Mouse (Mus musculus): Measurements from ENCODE around the gene Tfpi.

GRCm38 (mm10) chr2:84386563-84387393 lies 89.8 kb downstream of the Tfpi start:
- TF ChIP-seq CTCF (IDR thresholded peaks at IDR 0.05; ENCODE audit: extremely low read depth, insufficient read depth, low read length) (no peak), POLR2A (IDR thresholded peaks at IDR 0.05; ENCODE audit: extremely low read depth, insufficient read depth, low read length) (no peak)

All from cortical plate, adult 2 months (tissue).